Mouse (Mus musculus) heart, embryonic 11.5 days (tissue): ENCODE measurements at regions not wholly inside any gene's neighbourhood (a gene's known extent, or its start where the extent isn't known, plus 50 kb on each side); places are given as distances from the start of the nearest gene placed in this dataset.

ENCODE experiments used
- ATAC-seq: fragments of 200-750 bp; cut with Nextera tagmentation; replicated peaks from 2 replicates; pipeline ENCODE4 v1.8.0; 2017; ENCODE audit warnings: moderate library complexity; ENCODE audit not compliant: insufficient number of reproducible peaks, low FRiP score, low TSS enrichment
- H3K27ac ChIP-seq: fragments of 300-500 bp; sonication (generic); 2 replicates; pipeline ENCODE4 v1.5.1; 2014; ENCODE audit warnings: mild to moderate bottlenecking, low read depth, low read length
- H3K27me3 ChIP-seq: fragments of 300-500 bp; sonication (generic); 2 replicates; pipeline ENCODE4 v1.6.1; 2014; ENCODE audit warnings: mild to moderate bottlenecking, low read length, mixed read lengths; ENCODE audit not compliant: control insufficient read depth, insufficient read depth
- H3K36me3 ChIP-seq: fragments of 300-500 bp; sonication (generic); 2 replicates; pipeline ENCODE4 v1.6.1; 2014; ENCODE audit warnings: mild to moderate bottlenecking, low read length, moderate library complexity, mixed read lengths; ENCODE audit not compliant: control insufficient read depth, insufficient read depth
- H3K4me1 ChIP-seq: fragments of 300-500 bp; sonication (generic); 2 replicates; pipeline ENCODE4 v1.6.1; 2014; ENCODE audit warnings: low read length; ENCODE audit not compliant: control insufficient read depth, insufficient read depth
- H3K4me2 ChIP-seq: fragments of 300-500 bp; sonication (generic); 2 replicates; pipeline ENCODE4 v1.6.1; 2014; ENCODE audit warnings: mild to moderate bottlenecking, moderate library complexity
- H3K4me3 ChIP-seq: fragments of 300-500 bp; sonication (generic); 2 replicates; pipeline ENCODE4 v1.5.1; 2014; ENCODE audit warnings: low read depth, low read length
- H3K9ac ChIP-seq: fragments of 300-500 bp; sonication (generic); 2 replicates; pipeline ENCODE4 v1.6.1; 2014; ENCODE audit warnings: mild to moderate bottlenecking, low read depth, low read length, moderate library complexity
- H3K9me3 ChIP-seq: fragments of 300-500 bp; sonication (generic); replicated peaks from 2 replicates; pipeline ENCODE4 v1.6.1; 2016; ENCODE audit warnings: low read length; ENCODE audit not compliant: control insufficient read depth
- WGBS: fragments of 180-500 bp; shearing (Covaris S2); extraction: QIAGEN DNeasy Blood & Tissue Kit; methylation state at CpG from one replicate; pipeline ENCODE4 v1.1.7; 2014; ENCODE audit not compliant: insufficient replicate concordance; 5-methylcytosine and 5-hydroxymethylcytosine counted together

DNA sequence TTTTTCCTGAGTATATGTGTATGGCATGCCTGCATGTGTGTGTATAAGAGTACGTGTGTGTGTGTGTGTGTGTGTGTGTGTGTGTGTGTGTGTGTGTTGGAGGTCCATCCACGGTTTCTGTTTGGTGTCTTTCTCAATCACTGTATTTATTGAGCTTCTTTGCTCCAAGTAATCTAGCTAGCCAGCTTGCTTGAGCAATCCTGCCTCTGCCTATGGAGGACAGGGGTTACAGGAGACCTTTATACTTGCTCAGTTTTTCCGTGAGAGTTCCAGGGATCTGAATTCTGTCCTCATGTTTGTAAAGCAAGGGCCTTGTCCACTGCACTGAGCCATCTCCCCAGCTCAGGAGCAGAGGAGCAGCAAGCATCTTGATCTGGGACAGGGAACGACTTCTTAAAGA is 122.0 kb upstream of the A530016L24Rik start:
- H3K36me3 ChIP-seq, result no peaks in the 10 kb centered on the region
- no peak overlapping the region for H3K27ac ChIP-seq
- ATAC-seq, result no peak
- no peaks in the 10 kb centered on the region for H3K27me3 ChIP-seq
- H3K9ac ChIP-seq, result no peak overlapping the region
- H3K4me2 ChIP-seq, result no peak overlapping the region
- H3K4me1 ChIP-seq, result no peaks in the 10 kb centered on the region
- H3K4me3 ChIP-seq, result no peak overlapping the region
- 82% methylated on average over 4 of the region's 4 CpGs for WGBS
- H3K9me3 ChIP-seq, result peaks cover 3% of the 10 kb centered on the region; the same call in 1 of the 2 replicates

DNA sequence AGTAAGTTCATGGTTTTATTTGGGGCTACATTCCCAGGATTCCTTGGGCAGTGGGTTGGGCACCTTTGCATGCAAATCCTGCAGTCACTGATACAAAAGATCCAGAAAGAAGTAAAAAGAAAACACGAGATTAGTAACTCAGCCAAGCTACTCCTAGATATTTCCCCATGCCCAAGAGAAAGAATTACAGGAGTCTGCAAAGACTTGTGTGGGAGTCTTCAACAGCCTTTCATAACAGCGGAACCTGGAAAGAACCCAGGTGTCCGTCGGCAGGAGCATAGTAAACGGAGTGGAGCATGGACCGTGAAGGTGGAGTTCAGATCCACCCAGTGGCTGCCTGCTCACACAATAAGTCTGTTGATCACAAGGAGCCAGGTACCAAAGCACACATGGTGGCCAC is 121.1 kb upstream of the A530016L24Rik start:
- WGBS, result 74% methylated on average over 6 of the region's 6 CpGs

DNA sequence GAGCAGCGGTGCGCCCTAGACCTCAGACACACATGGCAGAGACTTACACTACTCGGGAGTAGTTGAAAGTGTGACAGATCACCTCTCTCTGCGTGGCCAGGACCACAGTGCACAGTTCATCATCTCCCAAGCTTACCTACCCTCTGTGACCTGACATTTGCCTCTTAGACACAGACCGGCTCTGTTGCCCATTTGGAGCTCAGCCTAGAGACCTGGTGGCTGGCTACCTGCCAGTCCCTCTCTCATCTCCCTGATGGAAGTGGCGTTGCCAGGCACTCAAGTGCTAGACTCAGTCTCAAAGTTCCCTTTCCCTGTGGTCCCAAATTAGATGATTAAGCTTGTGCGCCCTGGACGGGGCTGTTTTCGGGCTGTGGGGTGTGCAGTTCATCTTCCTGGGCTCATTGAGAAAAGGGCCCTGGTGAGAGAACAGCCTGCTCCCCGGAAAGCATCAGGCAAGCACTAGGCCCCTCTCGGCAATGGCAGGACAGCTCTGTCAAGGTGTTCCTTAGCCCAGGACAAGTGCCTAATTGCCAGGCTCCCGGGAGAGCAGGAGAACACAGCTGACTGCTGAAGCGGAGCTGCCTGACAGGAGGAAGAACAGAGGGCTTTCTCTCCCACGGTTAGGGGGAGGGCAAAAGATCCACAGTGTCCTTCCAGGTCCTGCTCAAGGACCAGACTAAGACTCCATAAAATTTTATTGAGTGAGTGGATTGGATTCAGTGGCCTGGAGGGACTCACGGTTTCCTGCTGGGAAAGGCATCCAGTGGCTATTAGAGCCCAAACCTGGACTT is 119.5 kb upstream of the A530016L24Rik start:
- 72% methylated on average over 15 of the region's 15 CpGs for WGBS
- Histone ChIP-seq H3K27me3 (no peaks in the 10 kb centered on the region), H3K9me3 (peaks cover 3% of the 10 kb centered on the region; the same call in 1 of the 2 replicates), H3K4me3 (no peak overlapping the region), H3K36me3 (no peaks in the 10 kb centered on the region), H3K4me1 (no peaks in the 10 kb centered on the region), H3K9ac (no peak overlapping the region), H3K27ac (no peak overlapping the region), H3K4me2 (no peak overlapping the region)
- ATAC-seq, result no peak

More for the DNA sequence above, 121.1 kb upstream of the A530016L24Rik start:
- H3K9ac ChIP-seq, result no peak overlapping the region
- ATAC-seq, result no peak
- no peak overlapping the region for H3K4me2 ChIP-seq
- H3K27ac ChIP-seq, result no peak overlapping the region
- no peaks in the 10 kb centered on the region for H3K36me3 ChIP-seq
- H3K4me1 ChIP-seq, result no peaks in the 10 kb centered on the region
- peaks cover 3% of the 10 kb centered on the region; the same call in 1 of the 2 replicates for H3K9me3 ChIP-seq
- no peak overlapping the region for H3K4me3 ChIP-seq
- H3K27me3 ChIP-seq, result no peaks in the 10 kb centered on the region

GRCm38 (mm10) chr12:112372234-112373050 is 116.8 kb upstream of the A530016L24Rik start:
- Histone ChIP-seq H3K9me3 (no peaks in the 10 kb centered on the region), H3K9ac (no peak overlapping the region), H3K27ac (no peak overlapping the region), H3K27me3 (no peaks in the 10 kb centered on the region), H3K4me3 (no peak overlapping the region), H3K36me3 (no peaks in the 10 kb centered on the region), H3K4me1 (no peaks in the 10 kb centered on the region), H3K4me2 (no peak overlapping the region)
- 74% methylated on average over 14 of the region's 14 CpGs for WGBS
- ATAC-seq, result no peak

DNA sequence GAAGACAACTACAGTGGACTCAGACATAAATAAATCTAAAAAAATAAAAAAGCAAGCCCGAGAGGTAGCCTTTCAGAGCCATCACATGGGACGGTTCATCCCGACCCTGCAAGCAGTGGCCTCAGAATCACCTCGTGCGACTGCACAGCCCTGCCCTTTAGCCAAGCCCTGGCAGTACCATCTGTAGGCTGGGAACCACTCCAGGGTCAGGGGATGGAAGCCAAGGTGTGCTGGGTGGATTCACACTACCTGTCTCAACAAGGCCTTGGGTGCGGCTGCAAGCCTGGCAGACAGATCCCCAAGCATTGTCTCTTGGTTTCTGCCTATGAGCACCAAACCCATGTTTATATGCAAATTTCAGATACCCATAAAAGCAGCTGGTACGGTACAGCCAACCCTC is 115.3 kb upstream of the A530016L24Rik start:
- ATAC-seq, result no peak
- no peaks in the 10 kb centered on the region for H3K4me1 ChIP-seq
- peaks cover 6% of the 10 kb centered on the region; the same call in 1 of the 2 replicates for H3K27me3 ChIP-seq
- H3K4me2 ChIP-seq, result no peak overlapping the region
- no peaks in the 10 kb centered on the region for H3K9me3 ChIP-seq
- no peak overlapping the region for H3K4me3 ChIP-seq
- no peak overlapping the region for H3K9ac ChIP-seq
- H3K36me3 ChIP-seq, result no peaks in the 10 kb centered on the region
- 82% methylated on average over 7 of the region's 7 CpGs for WGBS
- no peak overlapping the region for H3K27ac ChIP-seq

DNA sequence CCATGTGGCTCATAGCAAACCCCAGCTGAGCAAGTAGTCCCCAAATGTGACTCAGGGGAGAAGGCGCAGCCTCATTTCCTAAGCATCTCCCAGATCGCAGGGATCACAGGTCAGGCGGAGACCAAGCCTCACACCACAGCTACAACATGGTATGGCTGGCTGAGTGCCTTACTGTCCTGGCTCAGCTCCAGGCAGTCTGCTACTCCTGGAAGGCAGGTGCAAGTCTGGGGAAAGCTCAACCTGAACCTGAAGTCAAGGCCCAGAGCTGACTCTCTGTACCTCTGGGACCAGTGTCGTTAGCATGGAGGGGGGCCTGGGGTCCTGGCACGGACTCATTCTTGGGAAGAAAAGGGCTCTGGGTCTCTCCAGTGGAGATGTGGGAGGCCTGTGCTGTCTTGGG is 113.0 kb upstream of the A530016L24Rik start:
- H3K4me1 ChIP-seq, result no peaks in the 10 kb centered on the region
- H3K4me2 ChIP-seq, result no peak overlapping the region
- no peak overlapping the region for H3K4me3 ChIP-seq
- ATAC-seq, result no peak
- no peak overlapping the region for H3K27ac ChIP-seq
- no peak overlapping the region for H3K9ac ChIP-seq
- no peaks in the 10 kb centered on the region for H3K9me3 ChIP-seq
- WGBS, result 86% methylated on average over 5 of the region's 5 CpGs
- H3K36me3 ChIP-seq, result no peaks in the 10 kb centered on the region
- peaks cover 6% of the 10 kb centered on the region; the same call in 1 of the 2 replicates for H3K27me3 ChIP-seq

GRCm38 (mm10) chr12:112376701-112377100 is 112.5 kb upstream of the A530016L24Rik start:
- 87% methylated on average over 8 of the region's 8 CpGs for WGBS
- H3K9me3 ChIP-seq, result no peaks in the 10 kb centered on the region
- H3K4me3 ChIP-seq, result no peak overlapping the region
- H3K27me3 ChIP-seq, result peaks cover 6% of the 10 kb centered on the region; the same call in 1 of the 2 replicates
- no peak overlapping the region for H3K4me2 ChIP-seq
- H3K27ac ChIP-seq, result no peak overlapping the region
- no peaks in the 10 kb centered on the region for H3K36me3 ChIP-seq
- H3K9ac ChIP-seq, result no peak overlapping the region
- no peaks in the 10 kb centered on the region for H3K4me1 ChIP-seq
- ATAC-seq, result no peak

DNA sequence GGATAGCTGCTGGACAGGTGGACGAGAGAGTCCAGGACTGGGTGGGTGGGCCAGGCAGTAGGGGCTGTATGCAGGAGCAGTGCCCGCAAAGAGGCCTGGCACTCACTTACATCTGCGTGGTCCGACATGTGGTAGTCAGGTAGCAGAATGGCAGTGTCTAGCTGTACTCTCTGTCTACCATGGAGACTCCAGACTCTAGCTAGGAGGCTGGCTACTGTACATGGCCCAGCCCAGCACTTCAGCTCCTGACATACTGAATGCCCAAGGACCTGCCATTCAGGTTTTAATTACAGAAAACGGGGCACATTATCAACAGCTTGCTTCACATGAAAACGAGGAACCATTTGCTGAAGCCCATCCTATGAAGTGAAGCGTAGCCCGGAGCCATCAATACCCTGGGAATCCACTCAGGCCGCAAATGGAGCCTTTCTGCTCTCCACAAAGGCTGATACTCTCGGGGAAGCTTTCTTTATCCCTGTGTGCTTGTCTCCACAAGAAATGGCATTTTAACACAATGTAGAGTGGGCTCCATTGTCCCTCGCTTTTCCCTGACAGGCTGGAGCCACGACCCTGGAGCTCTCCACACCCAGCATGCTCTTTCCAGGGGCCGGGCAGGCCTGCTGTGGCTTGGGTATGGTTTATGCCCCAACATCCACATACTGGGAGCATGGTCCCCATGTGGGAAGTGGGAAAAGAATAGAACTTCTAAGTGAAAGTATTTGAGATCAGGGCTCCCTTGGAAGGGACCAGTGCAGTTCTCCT is 110.6 kb upstream of the A530016L24Rik start:
- H3K4me1 ChIP-seq, result no peaks in the 10 kb centered on the region
- H3K9me3 ChIP-seq, result no peaks in the 10 kb centered on the region
- H3K4me3 ChIP-seq, result no peak overlapping the region
- no peak overlapping the region for H3K27ac ChIP-seq
- WGBS, result 76% methylated on average over 13 of the region's 13 CpGs
- ATAC-seq, result no peak
- no peaks in the 10 kb centered on the region for H3K36me3 ChIP-seq
- no peak overlapping the region for H3K4me2 ChIP-seq
- H3K9ac ChIP-seq, result no peak overlapping the region
- peaks cover 6% of the 10 kb centered on the region; the same call in 1 of the 2 replicates for H3K27me3 ChIP-seq
